Mouse (Mus musculus): Measurements from ENCODE around the gene Tor1b.
"Not testable (repeated sequence)": the region's sequence is repeated elsewhere in the genome, so short reads cannot be mapped to it uniquely, and the experiment has no call there.

Tor1b gene

DNA sequence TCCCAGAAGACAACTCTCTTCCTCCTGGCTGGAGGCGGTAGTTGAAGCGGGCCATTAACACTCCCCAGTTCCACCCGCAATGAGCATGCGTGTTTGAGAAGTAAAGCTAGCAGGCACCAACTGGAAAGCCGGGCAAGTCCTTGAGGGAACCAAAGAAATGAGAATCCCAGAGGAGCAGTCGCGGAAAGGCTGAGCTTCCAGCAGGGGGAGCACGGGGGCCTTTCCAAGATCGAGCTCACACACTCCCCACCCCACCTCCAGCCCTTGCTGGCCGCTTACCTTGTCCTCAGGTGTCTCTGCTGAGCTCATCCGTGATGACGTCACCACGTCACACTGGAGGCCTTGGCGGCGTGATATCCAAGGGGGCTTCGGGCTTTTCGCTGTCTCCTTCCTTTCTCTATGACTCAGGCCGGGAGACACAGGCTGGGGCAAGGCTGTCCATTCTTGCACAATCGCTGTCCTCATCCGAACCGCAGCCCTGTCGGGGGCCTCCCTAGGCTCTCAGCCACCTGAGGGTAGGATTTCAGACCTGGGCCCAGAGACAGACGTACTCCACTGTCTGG lies 23.2 kb upstream of the Tor1b start, which contains the start of gene Ptges:
Gene Ptges, minus strand, starts transcription at position 381 of the 563 bp plus-strand sequence.
- ATAC-seq (ENCODE audit: insufficient number of reproducible peaks, low FRiP score, low TSS enrichment): peak; percentile 65; the same call in 1 of the 2 replicates

DNA sequence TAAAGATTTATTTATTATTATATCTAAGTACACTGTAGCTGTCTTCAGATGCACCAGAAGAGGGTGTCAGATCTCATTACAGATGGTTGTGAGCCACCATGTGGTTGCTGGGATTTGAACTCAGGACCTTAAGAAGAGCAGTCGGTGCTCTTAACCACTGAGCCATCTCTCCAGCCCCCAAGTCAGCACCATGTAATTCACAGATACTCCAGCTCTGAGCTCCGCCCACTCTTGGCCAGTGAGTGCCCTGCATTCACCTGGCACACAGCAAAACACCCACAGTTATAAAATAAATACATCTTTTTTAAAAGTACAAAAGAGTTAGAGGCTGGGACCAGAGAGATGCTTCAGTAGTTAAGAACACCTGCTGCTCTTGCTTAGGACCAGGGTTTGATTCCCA lies 21.9 kb upstream of the Tor1b start:
- not testable (repeated sequence) for ATAC-seq (ENCODE audit: insufficient number of reproducible peaks, low FRiP score, low TSS enrichment)

DNA sequence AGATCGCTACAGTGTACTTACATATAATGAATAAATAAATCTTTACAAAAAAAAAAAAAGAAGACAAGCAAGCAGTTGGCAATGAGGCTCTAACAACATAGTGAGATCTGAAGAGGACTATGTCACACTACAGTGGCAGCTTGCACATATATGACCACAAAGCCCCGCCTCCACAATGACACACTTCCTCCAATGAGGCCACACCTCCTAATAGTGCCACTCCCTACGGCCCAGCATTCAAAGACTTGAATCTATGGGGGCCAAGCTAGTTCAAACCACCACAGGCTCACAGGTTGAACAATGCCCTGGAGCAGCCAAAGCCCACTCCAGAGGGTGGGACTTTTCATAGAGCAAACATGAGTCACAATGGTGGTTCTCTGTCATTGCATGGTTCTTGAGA lies 20.8 kb upstream of the Tor1b start:
- ATAC-seq (ENCODE audit: insufficient number of reproducible peaks, low FRiP score, low TSS enrichment): no peak

DNA sequence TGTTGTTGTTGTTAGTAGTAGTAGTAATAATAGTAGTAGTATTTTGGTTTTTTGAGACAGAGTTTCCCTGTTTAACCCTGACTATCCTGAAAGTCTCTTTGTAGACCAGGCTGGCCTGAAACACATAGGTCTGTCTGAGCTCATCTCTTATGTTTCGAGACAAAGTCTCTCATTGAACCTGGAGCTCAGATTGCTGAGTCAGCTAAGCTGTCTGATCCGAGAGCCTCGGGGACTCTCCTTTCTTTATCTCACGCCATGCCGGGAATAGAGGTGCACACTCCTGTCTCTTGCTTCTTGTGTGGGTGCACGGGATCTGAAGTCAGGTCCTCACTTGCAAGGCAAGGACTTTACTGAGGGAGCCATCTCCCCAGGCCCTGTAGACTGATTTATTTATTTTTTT lies 19.7 kb upstream of the Tor1b start:
- no peak for ATAC-seq (ENCODE audit: insufficient number of reproducible peaks, low FRiP score, low TSS enrichment)

DNA sequence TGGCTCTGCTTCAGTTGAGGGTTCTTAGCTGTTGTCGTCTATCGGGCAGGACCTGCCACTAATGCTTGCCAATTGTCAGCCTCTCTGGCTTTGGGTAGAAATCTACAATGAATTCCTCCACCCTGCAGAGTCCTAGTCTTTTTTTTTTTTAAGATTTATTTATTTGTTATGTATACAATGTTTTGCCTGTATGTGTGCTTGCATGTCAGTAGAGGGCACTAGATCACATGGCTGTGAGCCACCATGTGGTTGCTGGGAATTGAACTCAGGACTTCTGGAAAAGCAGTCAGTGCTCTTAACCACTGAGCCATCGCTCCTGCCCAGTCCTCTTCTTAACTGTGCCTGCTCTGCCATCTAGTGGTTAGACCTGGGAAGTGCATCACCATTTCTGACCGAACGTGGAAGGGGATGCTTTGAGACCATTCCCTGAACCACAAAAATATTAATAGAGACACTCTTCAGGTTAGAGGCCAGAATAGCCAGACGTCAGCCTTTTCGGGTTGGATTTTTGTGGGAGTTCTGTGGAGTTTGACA lies 18.8 kb upstream of the Tor1b start:
- ATAC-seq (ENCODE audit: insufficient number of reproducible peaks, low FRiP score, low TSS enrichment): no peak

DNA sequence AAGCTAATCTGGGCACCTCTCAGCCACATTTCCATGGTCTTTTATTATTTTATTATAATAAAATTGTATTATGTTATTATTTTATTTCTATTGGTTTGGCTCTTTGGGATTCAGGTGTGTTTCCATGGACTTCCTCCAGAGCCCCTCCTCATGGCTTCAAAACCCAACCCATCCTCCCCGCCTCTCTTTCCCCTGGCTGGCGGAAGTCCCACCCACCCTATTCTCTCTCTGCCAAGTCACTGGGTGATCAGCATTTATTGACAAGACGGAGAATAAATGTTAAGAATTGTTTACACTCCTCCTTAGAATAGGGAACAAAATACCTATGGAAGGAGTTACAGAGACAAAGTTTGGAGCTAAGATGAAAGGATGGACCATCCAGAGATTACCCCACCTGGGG lies 16.0 kb upstream of the Tor1b start:
- no peak for ATAC-seq (ENCODE audit: insufficient number of reproducible peaks, low FRiP score, low TSS enrichment)

DNA sequence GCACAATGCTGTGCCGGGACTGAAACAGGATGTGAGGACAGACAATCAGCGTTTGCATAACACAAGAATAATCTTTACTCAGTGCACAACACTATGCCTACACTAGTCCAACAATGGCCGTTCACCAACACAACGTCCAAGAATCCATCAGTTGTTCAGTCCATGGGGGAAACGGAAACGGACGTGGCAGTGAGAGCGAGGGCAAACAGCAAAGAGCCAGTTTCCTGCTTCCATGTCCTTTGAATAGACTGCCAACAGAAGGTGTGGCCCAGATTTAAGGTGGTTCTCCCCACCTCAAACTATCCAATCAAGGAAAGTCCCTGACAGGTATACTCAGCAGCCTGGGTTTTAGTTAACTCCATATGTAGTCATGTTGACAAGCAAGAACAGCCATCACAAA lies 15.0 kb upstream of the Tor1b start:
- ATAC-seq (ENCODE audit: insufficient number of reproducible peaks, low FRiP score, low TSS enrichment): no peak

DNA sequence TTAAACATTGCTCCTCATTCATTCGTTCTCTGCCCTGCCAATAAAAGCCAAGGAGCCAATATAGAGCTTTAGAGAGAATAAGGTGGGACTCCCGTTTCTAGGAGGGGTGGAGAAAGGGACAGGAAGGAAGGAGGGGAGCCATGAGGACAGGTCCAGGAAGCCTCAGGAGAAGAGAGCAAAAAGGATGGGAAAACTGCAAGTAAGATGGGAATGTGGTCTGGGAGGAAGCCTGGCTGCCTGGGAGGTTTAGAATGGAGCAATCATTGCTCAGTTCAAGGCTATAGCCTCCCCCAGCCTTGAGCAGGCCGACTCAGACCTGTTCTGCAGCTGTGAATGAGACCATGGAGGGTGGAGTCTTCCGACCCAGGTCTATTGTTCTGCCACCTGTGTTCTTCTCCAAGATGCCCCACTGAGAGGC lies 14.2 kb upstream of the Tor1b start:
- ATAC-seq (ENCODE audit: insufficient number of reproducible peaks, low FRiP score, low TSS enrichment): no peak

DNA sequence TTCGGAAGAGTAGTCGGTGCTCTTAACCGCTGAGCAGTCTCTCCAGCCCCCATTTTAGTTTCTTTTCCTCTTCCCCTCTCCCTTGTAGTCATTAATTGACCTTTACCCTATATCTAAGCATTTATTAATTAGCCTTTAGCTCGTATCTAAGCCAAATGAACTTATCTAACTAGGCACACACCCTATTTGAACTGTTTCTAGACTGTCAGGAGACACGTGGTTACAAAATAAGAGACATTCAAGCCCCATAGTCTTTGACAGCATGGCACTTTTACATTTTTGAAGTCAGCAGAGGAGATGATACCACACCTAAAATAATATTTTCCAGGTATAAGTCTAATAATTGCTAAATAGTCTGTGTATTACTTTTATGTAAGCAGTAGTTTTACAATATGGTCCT lies 11.2 kb upstream of the Tor1b start:
- no peak for ATAC-seq (ENCODE audit: insufficient number of reproducible peaks, low FRiP score, low TSS enrichment)

DNA sequence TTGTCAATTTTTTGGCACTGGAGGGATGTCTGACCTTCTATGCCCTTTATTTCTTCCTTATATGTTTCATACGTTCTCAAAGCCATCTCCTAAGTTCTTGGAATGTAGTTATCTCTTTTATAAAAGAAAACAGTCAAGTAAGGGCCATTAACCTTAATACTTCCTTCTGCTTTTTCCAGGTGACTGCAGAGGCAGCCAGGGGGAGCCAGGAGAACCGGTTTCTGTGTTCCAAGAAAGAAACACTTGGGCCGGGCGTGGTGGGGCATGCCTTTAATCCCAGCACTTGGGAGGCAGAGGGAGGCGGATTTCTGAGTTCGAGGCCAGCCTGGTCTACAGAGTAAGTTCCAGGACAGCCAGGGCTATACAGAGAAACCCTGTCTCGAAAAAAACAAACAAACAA lies 10.6 kb upstream of the Tor1b start:
- not testable (repeated sequence) for ATAC-seq (ENCODE audit: insufficient number of reproducible peaks, low FRiP score, low TSS enrichment)

DNA sequence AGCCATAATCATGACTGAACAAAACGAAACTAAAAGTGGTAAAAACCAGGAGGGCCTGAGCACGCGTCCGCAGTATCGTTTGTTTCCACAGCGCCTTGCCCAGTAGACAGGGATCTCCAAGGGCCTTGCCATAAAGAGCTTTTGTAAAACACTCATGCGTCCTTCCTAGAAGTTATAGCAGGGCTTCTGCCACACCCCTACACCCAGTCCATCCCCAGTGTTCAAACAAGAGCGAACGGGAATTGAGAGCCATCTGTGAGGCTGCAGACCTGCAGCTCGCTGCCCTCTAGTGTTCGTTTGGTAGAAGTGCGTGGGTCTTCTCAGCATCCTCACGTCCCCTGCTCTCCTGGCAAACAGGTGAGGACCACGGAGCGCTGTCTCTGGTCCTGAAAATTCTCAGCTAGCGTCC lies 10.2 kb upstream of the Tor1b start:
- ATAC-seq (ENCODE audit: insufficient number of reproducible peaks, low FRiP score, low TSS enrichment): peak; percentile 49; the same call in 1 of the 2 replicates

DNA sequence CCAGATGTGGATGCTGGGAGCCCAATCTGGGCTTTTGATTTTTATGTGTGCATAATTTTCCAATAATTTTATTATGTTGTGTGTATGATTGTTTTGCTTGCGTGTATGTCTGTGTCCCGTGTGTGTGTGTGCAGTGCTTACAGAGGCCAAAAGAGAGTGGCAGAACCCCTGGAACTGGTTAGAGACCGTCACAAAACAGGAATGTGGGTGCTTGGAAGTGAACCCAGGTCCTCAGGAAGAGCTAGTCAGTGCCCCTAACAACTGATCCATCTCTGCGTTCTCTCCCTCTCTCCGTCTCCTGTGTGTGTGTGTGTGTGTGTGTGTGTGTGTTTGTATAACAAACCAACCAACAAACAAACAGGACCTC lies 319 bp upstream of the Tor1b start:
- no peak for ATAC-seq (ENCODE audit: insufficient number of reproducible peaks, low FRiP score, low TSS enrichment)

DNA sequence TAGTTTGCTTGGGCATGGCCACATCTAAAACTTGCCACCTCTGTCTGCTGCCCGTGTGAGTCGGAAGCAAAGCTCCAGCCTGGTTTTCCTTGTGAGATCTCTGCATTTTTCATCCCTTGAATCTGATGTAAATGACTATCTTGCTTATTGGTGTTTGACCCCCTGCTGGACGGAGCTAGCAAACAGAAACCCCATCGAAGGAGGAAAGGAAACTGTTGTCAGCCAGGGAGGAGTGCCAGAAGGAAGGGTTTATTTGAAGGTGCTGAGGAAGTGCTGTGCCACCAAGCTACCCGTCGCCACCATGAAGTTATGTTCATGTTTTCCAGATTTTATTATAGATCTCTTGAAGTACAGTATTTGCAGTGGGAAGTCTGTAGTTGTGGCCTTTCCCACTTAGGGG lies 2.0 kb downstream of the Tor1b start:
- ATAC-seq (ENCODE audit: insufficient number of reproducible peaks, low FRiP score, low TSS enrichment): no peak

DNA sequence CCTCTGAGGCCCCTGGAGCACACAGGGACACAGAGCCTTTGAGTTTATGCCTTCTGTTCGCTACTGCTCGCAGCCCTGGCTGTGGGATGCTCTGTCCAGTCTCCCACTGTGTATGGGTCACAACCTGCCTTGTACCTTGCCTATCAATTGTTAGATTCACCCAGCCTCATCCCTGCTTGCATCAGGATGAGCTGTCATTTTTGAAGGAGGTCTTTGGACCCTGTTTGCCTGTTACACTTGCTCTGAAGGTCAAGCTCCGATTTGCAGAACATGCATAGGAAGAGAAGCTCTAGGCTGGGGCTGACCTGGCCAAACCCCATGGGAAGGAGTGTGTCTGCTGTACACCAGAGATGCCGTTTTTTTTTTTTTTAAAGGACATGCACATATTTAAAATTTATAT lies 4.8 kb downstream of the Tor1b start:
- no peak for ATAC-seq (ENCODE audit: insufficient number of reproducible peaks, low FRiP score, low TSS enrichment)

DNA sequence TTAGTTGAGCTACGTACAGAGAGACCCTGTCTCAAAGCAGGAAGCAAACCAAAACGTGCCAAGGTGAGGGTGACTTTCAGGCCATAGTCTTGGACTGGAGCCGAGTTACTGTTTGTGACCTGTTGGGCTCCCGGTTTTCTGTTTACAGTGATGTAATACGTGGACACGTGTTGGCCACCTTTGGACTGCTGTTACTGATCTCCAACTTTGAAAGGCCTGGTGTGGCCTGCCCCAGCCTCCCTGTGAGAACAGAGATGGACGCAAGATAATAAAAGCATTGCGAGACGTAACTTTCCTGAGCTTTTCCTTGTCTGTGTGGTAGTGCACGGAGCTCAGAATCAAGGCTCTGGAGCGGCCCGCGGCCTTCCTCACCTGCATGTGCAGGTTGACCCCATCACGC lies 6.0 kb downstream of the Tor1b start:
- no peak for ATAC-seq (ENCODE audit: insufficient number of reproducible peaks, low FRiP score, low TSS enrichment)

DNA sequence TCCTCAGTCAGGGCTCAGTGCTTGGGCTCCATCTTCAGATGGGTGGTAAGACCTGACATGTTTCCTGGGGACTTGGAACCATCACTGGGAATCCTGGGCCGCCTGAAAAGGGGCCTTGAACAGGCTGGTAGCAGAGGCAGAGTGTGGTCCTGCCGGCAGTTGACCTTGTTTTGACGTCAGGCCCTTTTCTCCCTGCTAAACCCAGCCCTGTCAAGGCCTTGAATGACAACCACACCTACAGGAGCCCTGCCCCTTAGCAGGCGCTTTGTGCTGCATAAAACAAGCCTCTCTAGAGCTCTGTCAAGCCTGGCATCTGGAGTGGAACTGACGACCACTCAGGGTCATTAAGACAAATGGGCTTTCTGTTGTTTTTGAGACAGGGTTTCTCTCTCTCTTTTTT lies 7.1 kb downstream of the Tor1b start:
- ATAC-seq (ENCODE audit: insufficient number of reproducible peaks, low FRiP score, low TSS enrichment): no peak

DNA sequence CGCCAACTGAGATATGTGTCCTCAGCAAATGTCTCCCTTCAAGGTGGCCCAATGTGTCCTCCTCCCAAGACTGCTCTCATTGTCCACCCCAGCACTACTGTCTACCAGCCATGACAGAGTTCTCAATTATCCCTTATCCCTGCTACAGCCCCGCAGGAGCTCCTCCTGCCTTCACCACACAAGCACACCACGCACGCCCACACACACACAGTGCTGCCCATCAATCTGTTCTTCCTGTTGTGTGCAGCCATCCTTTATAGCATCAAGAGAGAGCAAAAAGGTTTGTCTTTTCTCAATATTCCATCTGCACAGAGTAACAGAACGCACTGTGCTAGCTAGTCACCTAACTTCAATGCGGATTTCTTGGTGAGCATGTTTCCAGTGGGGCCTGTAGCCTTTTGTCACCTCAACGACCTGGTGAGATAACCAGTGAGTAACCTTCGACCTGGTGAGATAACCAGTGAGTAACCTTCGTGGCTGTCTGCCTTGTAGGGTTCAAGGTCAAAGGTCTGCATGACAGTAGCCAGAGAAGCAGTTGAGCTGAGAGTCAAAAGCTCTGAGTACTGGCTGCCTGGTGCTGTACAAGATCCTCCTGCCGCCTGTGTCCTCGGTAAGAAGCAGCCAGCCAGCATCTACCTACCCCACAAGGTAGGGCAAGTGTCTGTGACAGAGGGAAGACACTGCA lies 10.0 kb downstream of the Tor1b start:
- no peak for ATAC-seq (ENCODE audit: insufficient number of reproducible peaks, low FRiP score, low TSS enrichment)

DNA sequence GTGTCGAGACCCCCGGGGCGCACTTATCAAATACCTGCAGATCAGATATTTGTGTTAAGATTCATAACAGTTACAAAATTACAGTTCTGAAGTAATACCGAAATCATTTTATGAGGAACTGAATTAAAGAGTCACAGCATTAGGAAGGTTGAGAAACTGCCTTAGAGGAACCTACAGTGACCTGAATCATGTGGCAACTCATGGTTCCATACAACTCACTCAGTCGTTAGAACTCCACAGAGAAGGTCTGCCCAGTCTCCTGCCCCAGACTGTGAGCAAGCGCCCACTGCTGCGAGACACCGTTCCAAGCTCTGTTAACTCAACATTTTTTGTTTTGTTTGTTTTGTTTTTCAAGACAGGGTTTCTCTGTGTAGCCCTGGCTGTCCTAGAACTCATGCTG lies 12.9 kb downstream of the Tor1b start:
- ATAC-seq (ENCODE audit: insufficient number of reproducible peaks, low FRiP score, low TSS enrichment): no peak

DNA sequence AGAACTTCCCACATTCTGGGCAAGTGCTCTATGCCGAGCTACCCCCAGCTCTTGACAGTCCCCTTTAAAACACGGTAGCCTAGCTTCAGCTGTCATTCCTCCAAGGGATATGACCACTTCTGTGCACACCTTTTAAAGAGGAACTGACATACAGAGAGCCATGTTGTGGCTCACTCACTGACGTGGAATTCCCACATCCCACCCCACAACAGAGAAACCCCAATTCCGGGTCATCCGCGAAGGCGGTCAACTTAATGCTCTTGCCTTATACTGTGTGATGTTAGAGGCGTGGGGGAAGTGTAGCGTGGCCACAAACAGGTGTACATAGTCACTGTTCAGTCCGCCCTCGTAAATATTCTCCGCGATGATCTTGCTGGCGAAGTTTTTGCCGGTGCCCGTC lies 14.1 kb downstream of the Tor1b start:
- no peak for ATAC-seq (ENCODE audit: insufficient number of reproducible peaks, low FRiP score, low TSS enrichment)

DNA sequence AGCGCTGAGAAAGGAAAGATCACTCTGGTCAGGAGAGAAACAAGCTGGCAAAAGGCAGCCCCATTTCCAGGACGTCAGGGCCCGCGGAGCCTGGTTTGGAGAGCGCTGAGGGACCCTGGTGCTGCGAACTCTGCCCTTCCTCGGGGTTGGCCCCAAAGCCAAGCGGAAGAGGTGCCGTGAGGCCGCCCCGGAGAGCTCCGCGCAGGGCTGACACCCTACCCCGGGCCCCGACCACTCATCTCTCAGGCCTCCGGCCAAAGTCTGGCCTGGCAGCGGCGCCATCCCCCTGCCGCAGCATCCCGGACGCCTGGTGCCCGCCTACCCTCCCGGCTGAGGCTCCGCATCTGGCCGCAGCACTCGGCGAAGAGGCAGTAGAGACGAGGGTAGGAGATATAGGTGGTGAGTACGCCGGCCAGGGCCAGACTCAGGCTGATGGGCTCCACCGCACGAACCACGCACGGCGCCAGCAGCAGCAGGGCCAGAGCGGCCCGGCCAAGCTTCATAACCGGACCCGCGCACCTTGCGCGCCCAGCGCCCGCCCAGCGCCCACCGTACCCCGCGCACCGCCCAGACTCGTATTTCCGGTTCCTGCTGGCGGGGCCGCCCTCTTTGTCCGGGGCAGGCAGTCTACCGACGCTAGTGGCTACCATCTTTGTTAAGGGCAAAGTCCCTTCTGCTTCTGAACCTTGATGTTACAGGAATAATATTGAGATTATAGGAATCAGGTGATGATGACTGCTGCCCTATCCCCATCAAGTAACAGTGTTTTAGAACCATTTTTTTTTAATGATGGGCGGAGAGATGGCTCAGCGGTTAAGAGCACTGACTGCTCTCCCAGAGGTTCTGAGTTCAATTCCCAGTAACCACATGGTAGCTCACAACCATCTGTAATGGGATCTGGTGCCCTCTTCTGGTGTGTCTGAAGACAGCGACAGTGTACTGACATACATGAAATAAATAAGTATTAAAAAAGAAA lies 14.9 kb downstream of the Tor1b start, which contains the start of gene Tor1a:
Gene Tor1a, minus strand, starts transcription at position 582 of the 976 bp plus-strand sequence.
- peak; percentile 89 for ATAC-seq (ENCODE audit: insufficient number of reproducible peaks, low FRiP score, low TSS enrichment)

Data from cerebellum, adult (tissue).